Mouse (Mus musculus) midbrain, embryonic 10.5 days (tissue): Measurements from ENCODE around the gene N4bp2. TPM values are rescaled to one million over a fixed set of nuclear protein-coding genes. Genes with fewer than 3 reads are reported as not detected.
"Not testable (repeated sequence)": the region's sequence is repeated elsewhere in the genome, so short reads cannot be mapped to it uniquely, and the experiment has no call there.

ENCODE experiments used
- DNase-seq: peaks from one replicate; pipeline ENCODE4 v3.0.0-alpha.2; 2017; ENCODE audit warnings: low spot score
- H3K27ac ChIP-seq: fragments of 300-500 bp; sonication (generic); replicated peaks from 2 replicates; pipeline ENCODE4 v1.5.1; 2016; ENCODE audit warnings: mild to moderate bottlenecking
- H3K27me3 ChIP-seq: fragments of 300-500 bp; sonication (generic); 2 replicates; pipeline ENCODE4 v1.6.1; 2016; ENCODE audit warnings: low read depth, mild to moderate bottlenecking; ENCODE audit not compliant: poor library complexity, severe bottlenecking
- H3K36me3 ChIP-seq: fragments of 300-500 bp; sonication (generic); 2 replicates; pipeline ENCODE4 v1.6.1; 2016; ENCODE audit warnings: mild to moderate bottlenecking, moderate library complexity
- H3K4me1 ChIP-seq: fragments of 300-500 bp; sonication (generic); 2 replicates; pipeline ENCODE4 v1.6.1; 2016
- H3K4me3 ChIP-seq: fragments of 300-500 bp; sonication (generic); 2 replicates; pipeline ENCODE4 v1.5.1; 2016; ENCODE audit warnings: mild to moderate bottlenecking, moderate library complexity
- H3K9me3 ChIP-seq: fragments of 300-500 bp; sonication (generic); replicated peaks from 2 replicates; pipeline ENCODE4 v1.6.1; 2016; ENCODE audit warnings: mild to moderate bottlenecking
- WGBS: fragments of 180-500 bp; shearing (Covaris S2); methylation state at CpG from one replicate; pipeline ENCODE4 v1.1.7; 2016; 5-methylcytosine and 5-hydroxymethylcytosine counted together
- polyA plus RNA-seq: library from polyadenylated mRNA; unstranded; fragments of >200 nt; fragmentation: Nextera tagmentation; extraction: Ambion mirVana; gene quantifications from 2 replicates; pipeline ENCODE4 v1.2.1, GENCODE M21; 2016

The N4bp2 gene
- polyA plus RNA-seq, 1 experiment from 2014 or later, result 30.4 TPM

GRCm38 (mm10) chr5:65770493-65770892, 7.2 kb downstream of the N4bp2 start:
- no peaks in the 10 kb centered on the region for H3K27me3 ChIP-seq
- no peak overlapping the region for H3K27ac ChIP-seq
- H3K9me3 ChIP-seq, result no peaks in the 10 kb centered on the region
- 86% methylated on average over 4 of the region's 4 CpGs for WGBS
- H3K4me1 ChIP-seq, result peaks cover 13% of the 10 kb centered on the region
- no peak overlapping the region for H3K4me3 ChIP-seq
- no peak for DNase-seq
- H3K36me3 ChIP-seq, result peaks cover 52% of the 10 kb centered on the region

- not testable (repeated sequence) for H3K27me3 ChIP-seq, H3K9me3 ChIP-seq, H3K4me3 ChIP-seq, H3K27ac ChIP-seq, DNase-seq
- Histone ChIP-seq H3K36me3 (peaks cover 77% of the 10 kb centered on the region), H3K4me1 (peaks cover 12% of the 10 kb centered on the region)
- 95% methylated on average over 3 of the region's 3 CpGs for WGBS
These were observed 10.6 kb downstream of the N4bp2 start for GRCm38 (mm10) chr5:65773957-65774356.

GRCm38 (mm10) chr5:65776166-65776565, 12.8 kb downstream of the N4bp2 start:
- Histone ChIP-seq H3K36me3 (peaks cover 83% of the 10 kb centered on the region), H3K4me1 (peaks cover 15% of the 10 kb centered on the region)
- DNase-seq, result peak; percentile 7

GRCm38 (mm10) chr5:65776907-65777306, 13.6 kb downstream of the N4bp2 start:
- no peak overlapping the region for H3K4me3 ChIP-seq
- peaks cover 15% of the 10 kb centered on the region for H3K4me1 ChIP-seq
- H3K36me3 ChIP-seq, result peaks cover 83% of the 10 kb centered on the region
- H3K9me3 ChIP-seq, result no peaks in the 10 kb centered on the region
- H3K27ac ChIP-seq, result no peak overlapping the region
- H3K27me3 ChIP-seq, result no peaks in the 10 kb centered on the region
- 93% methylated on average over 3 of the region's 3 CpGs for WGBS
- DNase-seq, result peak; percentile 10

More at GRCm38 (mm10) chr5:65776166-65776565, 12.8 kb downstream of the N4bp2 start:
- H3K4me3 ChIP-seq, result no peak overlapping the region
- H3K27ac ChIP-seq, result no peak overlapping the region
- H3K27me3 ChIP-seq, result no peaks in the 10 kb centered on the region
- no peaks in the 10 kb centered on the region for H3K9me3 ChIP-seq
- WGBS, result 87% methylated on average over 4 of the region's 4 CpGs

GRCm38 (mm10) chr5:65778986-65779385, 15.7 kb downstream of the N4bp2 start:
- DNase-seq, H3K27me3 ChIP-seq, H3K9me3 ChIP-seq, H3K27ac ChIP-seq, H3K4me3 ChIP-seq: not testable (repeated sequence)
- WGBS, result 98% methylated on average over 4 of the region's 4 CpGs
- peaks cover 83% of the 10 kb centered on the region for H3K36me3 ChIP-seq
- H3K4me1 ChIP-seq, result peaks cover 15% of the 10 kb centered on the region

- Histone ChIP-seq H3K27ac (no peak overlapping the region; the same call in 1 of the 2 replicates), H3K36me3 (peaks cover 82% of the 10 kb centered on the region), H3K27me3 (no peaks in the 10 kb centered on the region), H3K4me1 (peaks cover 15% of the 10 kb centered on the region), H3K9me3 (no peaks in the 10 kb centered on the region), H3K4me3 (no peak overlapping the region)
- WGBS, result 43% methylated on average over 3 of the region's 3 CpGs
- peak; percentile 57 for DNase-seq
These were observed 16.2 kb downstream of the N4bp2 start for GRCm38 (mm10) chr5:65779401-65780063.

GRCm38 (mm10) chr5:65781147-65781715, 17.9 kb downstream of the N4bp2 start:
- no peak for DNase-seq
- no peak overlapping the region for H3K27ac ChIP-seq
- peaks cover 15% of the 10 kb centered on the region for H3K4me1 ChIP-seq
- peaks cover 78% of the 10 kb centered on the region for H3K36me3 ChIP-seq
- H3K27me3 ChIP-seq, result no peaks in the 10 kb centered on the region
- 89% methylated on average over 5 of the region's 5 CpGs for WGBS
- H3K4me3 ChIP-seq, result no peak overlapping the region
- no peaks in the 10 kb centered on the region for H3K9me3 ChIP-seq

GRCm38 (mm10) chr5:65781769-65782715, 18.7 kb downstream of the N4bp2 start:
- peaks cover 15% of the 10 kb centered on the region for H3K4me1 ChIP-seq
- no peaks in the 10 kb centered on the region for H3K9me3 ChIP-seq
- H3K27me3 ChIP-seq, result no peaks in the 10 kb centered on the region
- WGBS, result 91% methylated on average over 13 of the region's 13 CpGs
- H3K36me3 ChIP-seq, result peaks cover 78% of the 10 kb centered on the region
- no peak for DNase-seq
- no peak overlapping the region for H3K4me3 ChIP-seq
- H3K27ac ChIP-seq, result no peak overlapping the region

GRCm38 (mm10) chr5:65790604-65791225, 27.4 kb downstream of the N4bp2 start:
- no peaks in the 10 kb centered on the region for H3K4me1 ChIP-seq
- H3K27ac ChIP-seq, result no peak overlapping the region
- WGBS, result 86% methylated on average over 16 of the region's 16 CpGs
- H3K36me3 ChIP-seq, result peaks cover 81% of the 10 kb centered on the region
- no peak for DNase-seq
- no peaks in the 10 kb centered on the region for H3K9me3 ChIP-seq
- H3K27me3 ChIP-seq, result no peaks in the 10 kb centered on the region
- H3K4me3 ChIP-seq, result no peak overlapping the region

- WGBS, result 94% methylated on average over 3 of the region's 3 CpGs
- no peak overlapping the region for H3K4me3 ChIP-seq
- no peaks in the 10 kb centered on the region for H3K9me3 ChIP-seq
- no peak overlapping the region for H3K27ac ChIP-seq
- H3K36me3 ChIP-seq, result peaks cover 87% of the 10 kb centered on the region
- H3K4me1 ChIP-seq, result no peaks in the 10 kb centered on the region
- H3K27me3 ChIP-seq, result no peaks in the 10 kb centered on the region
- DNase-seq, result no peak
These were observed 30.9 kb downstream of the N4bp2 start for GRCm38 (mm10) chr5:65794202-65794601.

GRCm38 (mm10) chr5:65794702-65795101, 31.4 kb downstream of the N4bp2 start:
- no peak for DNase-seq
- no peak overlapping the region for H3K27ac ChIP-seq
- 88% methylated on average over 3 of the region's 3 CpGs for WGBS
- H3K36me3 ChIP-seq, result peaks cover 92% of the 10 kb centered on the region
- no peaks in the 10 kb centered on the region for H3K27me3 ChIP-seq
- no peaks in the 10 kb centered on the region for H3K9me3 ChIP-seq
- H3K4me3 ChIP-seq, result no peak overlapping the region
- no peaks in the 10 kb centered on the region for H3K4me1 ChIP-seq

GRCm38 (mm10) chr5:65795293-65795993, 32.1 kb downstream of the N4bp2 start:
- Histone ChIP-seq H3K4me1 (no peaks in the 10 kb centered on the region), H3K36me3 (peaks cover 90% of the 10 kb centered on the region), H3K4me3 (no peak overlapping the region), H3K27ac (no peak overlapping the region), H3K9me3 (no peaks in the 10 kb centered on the region), H3K27me3 (no peaks in the 10 kb centered on the region)
- DNase-seq, result no peak
- 89% methylated on average over 9 of the region's 9 CpGs for WGBS
